Mouse (Mus musculus) neural tube, embryonic 11.5 days (tissue): Measurements from ENCODE around the gene Aida. TPM values are rescaled to one million over a fixed set of nuclear protein-coding genes. Genes with fewer than 3 reads are reported as not detected.
"Not testable (repeated sequence)": the region's sequence is repeated elsewhere in the genome, so short reads cannot be mapped to it uniquely, and the experiment has no call there.

Source experiments
- ATAC-seq: fragments of 200-750 bp; cut with Nextera tagmentation; 2 replicates; pipeline ENCODE4 v1.8.0; 2017; ENCODE audit warnings: moderate number of reproducible peaks, mild to moderate bottlenecking, moderate TSS enrichment, moderate library complexity; ENCODE audit not compliant: insufficient read depth, low FRiP score, low TSS enrichment
- DNase-seq: peaks from one replicate; pipeline ENCODE4 v3.0.0-alpha.2; 2015; ENCODE audit warnings: low spot score
- H3K27ac ChIP-seq: fragments of 300-500 bp; sonication (generic); 2 replicates; pipeline ENCODE4 v1.5.1; 2014; ENCODE audit warnings: low read depth, mild to moderate bottlenecking, low read length
- H3K27me3 ChIP-seq: fragments of 300-500 bp; sonication (generic); 2 replicates; pipeline ENCODE4 v1.6.1; 2014; ENCODE audit warnings: mild to moderate bottlenecking, low read length, mixed read lengths; ENCODE audit not compliant: control insufficient read depth, insufficient read depth
- H3K36me3 ChIP-seq: fragments of 300-500 bp; sonication (generic); 2 replicates; pipeline ENCODE4 v1.6.1; 2014; ENCODE audit warnings: mild to moderate bottlenecking, low read length, moderate library complexity, mixed read lengths; ENCODE audit not compliant: control insufficient read depth, insufficient read depth
- H3K4me1 ChIP-seq: fragments of 300-500 bp; sonication (generic); 2 replicates; pipeline ENCODE4 v1.6.1; 2014; ENCODE audit warnings: low read length, mixed read lengths; ENCODE audit not compliant: control insufficient read depth, insufficient read depth
- H3K4me2 ChIP-seq: fragments of 300-500 bp; sonication (generic); 2 replicates; pipeline ENCODE4 v1.6.1; 2014; ENCODE audit warnings: low read depth, mild to moderate bottlenecking, moderate library complexity
- H3K4me3 ChIP-seq: fragments of 300-500 bp; sonication (generic); 2 replicates; pipeline ENCODE4 v1.5.1; 2014; ENCODE audit warnings: low read depth, low read length
- H3K9ac ChIP-seq: fragments of 300-500 bp; sonication (generic); 2 replicates; pipeline ENCODE4 v1.6.1; 2014; ENCODE audit warnings: mild to moderate bottlenecking, low read length
- H3K9me3 ChIP-seq: fragments of 300-500 bp; sonication (generic); 2 replicates; pipeline ENCODE4 v1.6.1; 2016; ENCODE audit warnings: low read length; ENCODE audit not compliant: control insufficient read depth
- WGBS: fragments of 180-500 bp; shearing (Covaris S2); extraction: QIAGEN DNeasy Blood & Tissue Kit; methylation state at CpG from one replicate; pipeline ENCODE4 v1.1.7; 2014; 5-methylcytosine and 5-hydroxymethylcytosine counted together
- polyA plus RNA-seq: library from polyadenylated mRNA; unstranded; fragments of >200 nt; fragmentation: Nextera tagmentation; extraction: Ambion mirVana; gene quantifications from 2 replicates; pipeline ENCODE4 v1.2.1, GENCODE M21; 2014

The Aida gene
- polyA plus RNA-seq, 1 experiment from 2014 or later: 29.2 TPM

DNA sequence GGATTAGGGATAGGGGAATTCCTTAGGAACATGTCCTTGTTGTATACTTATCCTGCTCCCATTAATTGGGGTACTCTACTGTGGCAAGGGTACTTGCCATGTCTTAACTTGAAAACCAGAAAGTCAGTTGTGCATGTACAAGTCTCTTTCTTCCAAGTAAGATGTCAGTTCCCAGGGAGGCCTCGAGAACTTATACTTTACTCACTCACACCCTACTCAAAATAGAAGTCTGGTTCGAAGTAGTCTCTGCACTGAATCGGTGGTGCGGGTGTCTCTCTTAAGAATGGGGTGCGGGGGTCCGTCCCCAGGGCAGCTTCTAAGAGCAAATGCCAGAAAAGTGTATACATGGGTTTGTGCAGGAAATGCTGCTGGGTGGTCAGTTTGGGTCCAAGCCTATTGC is 2.8 kb downstream of the Aida start:
- Histone ChIP-seq H3K4me3 (no peak overlapping the region), H3K4me2 (no peak overlapping the region), H3K4me1 (no peaks in the 10 kb centered on the region), H3K27me3 (no peaks in the 10 kb centered on the region), H3K36me3 (no peaks in the 10 kb centered on the region), H3K9ac (no peak overlapping the region), H3K9me3 (no peaks in the 10 kb centered on the region), H3K27ac (no peak overlapping the region)
- DNase-seq (peak; percentile 89), ATAC-seq (no peak)
- WGBS: 87% methylated on average over 6 of the region's 6 CpGs

DNA sequence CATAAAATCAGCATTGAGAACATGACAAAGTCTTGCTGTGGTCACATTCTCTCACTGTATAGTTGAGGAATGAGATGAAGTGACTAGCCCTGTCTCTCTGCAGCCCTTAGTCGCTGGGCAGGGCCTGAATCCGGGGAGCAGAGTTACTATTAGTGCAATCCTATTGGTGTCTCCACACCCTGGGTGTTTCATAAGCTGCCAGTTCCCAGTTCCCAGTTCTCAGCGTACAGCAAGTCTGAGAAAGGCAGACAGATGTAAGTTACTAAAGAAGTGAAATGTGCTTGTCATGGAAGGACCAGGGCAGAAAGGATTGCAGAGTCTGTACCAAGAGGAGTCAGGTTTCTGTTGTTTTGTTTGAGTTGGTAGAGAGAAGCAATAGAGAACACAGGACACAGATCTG is 11.2 kb downstream of the Aida start:
- Histone ChIP-seq H3K36me3 (no peaks in the 10 kb centered on the region), H3K9me3 (no peaks in the 10 kb centered on the region), H3K9ac (no peak overlapping the region), H3K4me1 (no peaks in the 10 kb centered on the region), H3K27ac (no peak overlapping the region), H3K27me3 (no peaks in the 10 kb centered on the region), H3K4me3 (no peak overlapping the region), H3K4me2 (no peak overlapping the region)
- WGBS: 79% methylated on average over 3 of the region's 3 CpGs
- DNase-seq (no peak), ATAC-seq (no peak)

DNA sequence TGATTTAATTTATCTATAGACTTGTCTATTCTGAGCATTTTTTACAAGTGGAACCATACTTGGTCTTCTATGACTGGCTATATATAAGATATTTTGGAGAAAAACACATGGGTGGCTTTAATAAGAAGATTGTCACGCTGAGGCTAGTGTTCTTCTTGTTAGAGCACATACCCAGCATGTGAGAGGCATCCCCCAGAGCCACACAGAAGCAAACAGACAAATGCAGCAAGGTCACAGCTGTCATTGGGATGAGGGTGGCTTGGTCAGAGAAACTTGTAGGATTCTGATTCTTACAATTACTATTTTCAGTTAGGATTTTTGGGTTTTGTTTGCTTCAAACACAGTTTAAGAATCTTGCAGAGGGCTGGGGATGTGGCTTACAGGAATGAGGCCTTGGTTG is 12.1 kb downstream of the Aida start:
- Histone ChIP-seq H3K27me3 (no peaks in the 10 kb centered on the region), H3K27ac (no peak overlapping the region), H3K4me1 (no peaks in the 10 kb centered on the region), H3K9ac (no peak overlapping the region), H3K9me3 (no peaks in the 10 kb centered on the region), H3K36me3 (peaks cover 2% of the 10 kb centered on the region; the same call in 1 of the 2 replicates), H3K4me3 (no peak overlapping the region), H3K4me2 (no peak overlapping the region)
- no peak for ATAC-seq
- WGBS: 84% methylated on average over 1 of the region's 1 CpGs
- DNase-seq: no peak

DNA sequence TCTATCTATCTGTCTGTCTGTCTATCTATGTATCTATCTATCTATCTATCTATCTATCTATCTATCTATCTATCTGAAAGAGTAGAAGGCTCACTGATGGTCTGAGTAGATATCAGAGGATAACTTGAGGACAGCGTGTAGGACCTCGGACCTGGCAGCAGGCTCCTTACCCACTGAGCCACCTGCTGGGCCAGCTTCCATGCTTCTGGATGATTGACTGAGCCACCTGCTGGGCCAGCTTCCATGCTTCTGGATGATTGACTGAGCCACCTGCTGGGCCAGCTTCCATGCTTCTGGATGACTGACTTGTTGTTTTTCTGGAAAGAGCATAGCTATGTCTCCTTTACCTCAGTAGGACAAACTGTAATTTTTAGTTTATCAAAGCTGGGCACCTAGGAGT is 13.2 kb downstream of the Aida start:
- DNase-seq, H3K4me3 ChIP-seq, ATAC-seq, H3K9me3 ChIP-seq, H3K27me3 ChIP-seq, H3K4me2 ChIP-seq, H3K27ac ChIP-seq, H3K9ac ChIP-seq, H3K4me1 ChIP-seq, H3K36me3 ChIP-seq: not testable (repeated sequence)
- 64% methylated on average over 2 of the region's 2 CpGs for WGBS

DNA sequence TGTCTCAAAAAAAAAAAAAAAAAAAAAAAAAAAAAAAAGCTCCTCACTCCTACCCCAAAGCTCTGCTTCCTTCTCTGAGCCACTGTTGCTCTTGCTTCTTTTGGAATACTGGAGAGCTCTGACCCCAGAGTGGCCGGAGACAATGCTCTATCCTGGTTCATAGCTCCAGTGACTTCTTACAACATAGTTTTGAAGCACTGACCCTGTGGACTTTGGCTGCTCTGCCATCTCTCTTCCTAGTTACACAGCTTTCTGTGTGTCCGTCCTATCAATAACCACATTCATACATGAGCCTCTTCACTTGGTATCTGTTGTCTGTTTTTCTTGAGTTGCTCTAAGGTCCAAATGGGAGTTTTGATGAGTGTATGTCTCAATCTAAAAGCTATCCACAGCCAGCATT is 15.7 kb downstream of the Aida start:
- H3K4me3 ChIP-seq: no peak overlapping the region
- no peaks in the 10 kb centered on the region for H3K27me3 ChIP-seq
- H3K27ac ChIP-seq: no peak overlapping the region
- no peaks in the 10 kb centered on the region for H3K9me3 ChIP-seq
- no peak overlapping the region for H3K4me2 ChIP-seq
- ATAC-seq (no peak), DNase-seq (no peak)
- 93% methylated on average over 2 of the region's 2 CpGs for WGBS
- no peak overlapping the region for H3K9ac ChIP-seq
- H3K4me1 ChIP-seq: no peaks in the 10 kb centered on the region
- H3K36me3 ChIP-seq: peaks cover 6% of the 10 kb centered on the region

DNA sequence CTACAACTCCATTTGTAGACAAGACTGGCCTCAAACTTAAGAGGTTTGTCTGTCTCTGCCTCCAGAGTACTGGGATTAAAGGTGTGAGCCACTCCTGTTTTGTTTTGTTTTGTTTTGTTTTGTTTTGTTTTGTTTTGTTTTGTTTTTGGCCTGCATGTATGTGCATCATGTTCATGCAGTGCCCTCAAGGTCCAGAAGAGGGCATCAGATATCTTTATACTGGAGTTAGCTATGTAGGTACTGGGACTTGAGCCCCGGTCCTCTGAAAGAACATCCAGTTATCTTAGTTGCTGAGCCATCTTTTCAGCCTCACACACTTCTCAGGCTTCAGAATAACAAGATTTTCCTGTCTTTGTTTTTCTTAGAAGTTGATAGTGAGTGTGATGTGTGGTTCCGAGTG is 19.4 kb downstream of the Aida start:
- Histone ChIP-seq H3K4me3 (no peak overlapping the region), H3K9me3 (no peaks in the 10 kb centered on the region), H3K27me3 (no peaks in the 10 kb centered on the region), H3K9ac (no peak overlapping the region), H3K4me2 (no peak overlapping the region), H3K27ac (no peak overlapping the region), H3K36me3 (peaks cover 6% of the 10 kb centered on the region), H3K4me1 (no peaks in the 10 kb centered on the region)
- ATAC-seq (no peak), DNase-seq (no peak)
- WGBS: 92% methylated on average over 2 of the region's 2 CpGs

DNA sequence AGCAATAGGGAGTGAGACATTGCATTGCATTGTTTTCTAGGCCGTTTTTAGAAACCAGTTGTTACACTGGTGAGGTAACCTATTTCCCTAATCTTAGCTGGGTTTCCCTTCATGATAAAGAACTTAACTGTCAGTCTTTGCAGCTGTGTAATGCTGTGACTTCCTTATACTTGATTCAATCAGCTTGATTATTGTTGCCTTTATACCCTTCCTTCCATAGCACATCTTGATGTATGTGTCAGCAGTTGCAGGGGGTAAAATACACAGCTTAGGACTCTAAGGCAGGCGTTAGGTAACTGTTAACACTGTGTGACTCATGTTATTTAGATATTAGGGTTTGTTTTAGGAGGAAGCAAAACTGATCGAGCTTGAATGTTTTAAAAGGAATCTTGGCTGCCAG is 24.3 kb downstream of the Aida start:
- Histone ChIP-seq H3K27me3 (no peaks in the 10 kb centered on the region), H3K4me1 (no peaks in the 10 kb centered on the region), H3K4me3 (no peak overlapping the region), H3K27ac (no peak overlapping the region), H3K36me3 (peaks cover 6% of the 10 kb centered on the region; the same call in 1 of the 2 replicates), H3K9ac (no peak overlapping the region), H3K9me3 (no peaks in the 10 kb centered on the region), H3K4me2 (no peak overlapping the region)
- 82% methylated on average over 3 of the region's 3 CpGs for WGBS
- ATAC-seq (no peak), DNase-seq (no peak)

DNA sequence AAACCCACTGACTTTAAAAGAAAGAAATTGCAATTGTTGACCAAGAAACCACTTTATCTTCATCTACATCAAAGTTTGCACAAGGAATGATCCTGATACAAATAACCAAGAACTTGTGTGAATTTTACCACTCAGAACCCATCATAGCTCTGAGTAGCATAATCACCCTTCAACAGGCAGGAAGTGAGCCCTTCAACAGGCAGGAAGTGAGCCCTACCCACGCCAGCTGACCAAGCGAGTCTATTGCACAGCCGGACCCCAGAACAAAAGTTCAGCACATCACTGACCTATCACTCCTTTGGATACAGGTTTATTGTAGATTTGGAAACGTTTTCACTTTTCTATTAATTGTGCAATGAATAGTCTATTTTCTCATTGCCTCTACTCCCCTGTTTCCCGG is 26.1 kb downstream of the Aida start:
- WGBS: 98% methylated on average over 5 of the region's 5 CpGs

DNA sequence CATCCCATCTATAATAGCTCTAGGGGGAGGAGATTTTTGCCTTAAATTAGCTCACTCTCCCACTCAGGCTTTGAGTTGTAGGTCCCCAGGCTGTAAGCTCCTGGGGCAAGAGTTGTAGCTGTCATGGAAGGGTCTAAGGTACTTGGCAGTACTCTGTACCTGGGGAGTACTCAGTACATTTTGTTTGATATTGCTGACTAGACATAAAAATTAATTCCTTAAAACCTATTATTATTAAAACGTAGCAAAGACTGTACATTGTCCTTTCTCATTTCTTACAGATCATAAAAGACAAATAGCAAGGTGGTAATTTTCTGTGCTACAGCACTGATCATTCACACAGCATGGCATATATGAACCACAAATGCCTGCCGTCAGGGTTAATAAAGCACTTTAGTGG is 27.5 kb downstream of the Aida start:
- no peaks in the 10 kb centered on the region for H3K4me1 ChIP-seq
- no peaks in the 10 kb centered on the region for H3K27me3 ChIP-seq
- ATAC-seq (no peak), DNase-seq (no peak)
- H3K9me3 ChIP-seq: no peaks in the 10 kb centered on the region
- no peak overlapping the region for H3K27ac ChIP-seq
- H3K4me2 ChIP-seq: no peak overlapping the region
- H3K4me3 ChIP-seq: no peak overlapping the region
- H3K36me3 ChIP-seq: peaks cover 13% of the 10 kb centered on the region
- WGBS: 96% methylated on average over 2 of the region's 2 CpGs
- no peak overlapping the region for H3K9ac ChIP-seq

More for the DNA sequence above, 26.1 kb downstream of the Aida start:
- not testable (repeated sequence) for H3K4me3 ChIP-seq, H3K27ac ChIP-seq, H3K27me3 ChIP-seq, H3K4me1 ChIP-seq, DNase-seq, H3K4me2 ChIP-seq, H3K9ac ChIP-seq, ATAC-seq, H3K9me3 ChIP-seq
- H3K36me3 ChIP-seq: peaks cover 13% of the 10 kb centered on the region
